Mouse (Mus musculus) frontal cortex, postnatal 25 days (tissue): Measurements from ENCODE around the gene Clip4.

Experiments
- DNase-seq, 2 experiments: peaks; one replicate each; pipeline ENCODE4 v3.0.0; 2022; ENCODE audit warnings: low spot score in 2 of 2

The Clip4 gene

GRCm38 (mm10) chr17:71791622-71792021, 23.3 kb downstream of the Clip4 start:
- DNase-seq = no peak

GRCm38 (mm10) chr17:71795521-71796205, 27.4 kb downstream of the Clip4 start:
- no peak for DNase-seq

- DNase-seq = no peak
Measured at GRCm38 (mm10) chr17:71803456-71803855, 35.2 kb downstream of the Clip4 start.

- no peak for DNase-seq
Measured at GRCm38 (mm10) chr17:71803876-71804275, 35.6 kb downstream of the Clip4 start.

- DNase-seq = no peak
Measured at GRCm38 (mm10) chr17:71811070-71811469, 42.8 kb downstream of the Clip4 start.

GRCm38 (mm10) chr17:71816136-71816864, 48.0 kb downstream of the Clip4 start:
- no peak for DNase-seq

GRCm38 (mm10) chr17:71823622-71824306, 55.5 kb downstream of the Clip4 start:
- no peak for DNase-seq

- no peak for DNase-seq
Measured at GRCm38 (mm10) chr17:71826603-71827002, 58.3 kb downstream of the Clip4 start.

GRCm38 (mm10) chr17:71827627-71828026, 59.4 kb downstream of the Clip4 start:
- DNase-seq = no peak

- DNase-seq = no peak
Measured at GRCm38 (mm10) chr17:71828647-71829414, 60.6 kb downstream of the Clip4 start.

GRCm38 (mm10) chr17:71831960-71832359, 63.7 kb downstream of the Clip4 start:
- DNase-seq = no peak

GRCm38 (mm10) chr17:71862184-71862583, 93.9 kb downstream of the Clip4 start:
- no peak for DNase-seq

GRCm38 (mm10) chr17:71862895-71863294, 94.6 kb downstream of the Clip4 start:
- no peak for DNase-seq

- no peak for DNase-seq
Measured at GRCm38 (mm10) chr17:71864039-71864438, 95.8 kb downstream of the Clip4 start.

GRCm38 (mm10) chr17:71865437-71865836, 97.2 kb downstream of the Clip4 start:
- no peak for DNase-seq

- DNase-seq = no peak
Measured at GRCm38 (mm10) chr17:71867892-71868291, 99.6 kb downstream of the Clip4 start.

- no peak for DNase-seq
Measured at GRCm38 (mm10) chr17:71868828-71869227, 100.6 kb downstream of the Clip4 start.

GRCm38 (mm10) chr17:71869372-71870231, 101.3 kb downstream of the Clip4 start:
- peak in 1 of 2 experiments; percentile 13 for DNase-seq

GRCm38 (mm10) chr17:71870232-71870621, 102.0 kb downstream of the Clip4 start:
- DNase-seq = no peak

GRCm38 (mm10) chr17:71870641-71871040, 102.4 kb downstream of the Clip4 start:
- no peak for DNase-seq

- no peak for DNase-seq
Measured at GRCm38 (mm10) chr17:71871981-71872380, 103.7 kb downstream of the Clip4 start.
